15 mouse cellular contexts compared by ENCODE assay signal in genomic region chr4:108320627-108321380, GRCm38 (mm10). TPM values are rescaled to one million over a fixed set of nuclear protein-coding genes. Genes with fewer than 3 reads are reported as not detected.
DNase-seq lines count a peak whose midpoint lies in the region; ATAC-seq and TF ChIP-seq lines count a peak whose summit lies in the region.
"Had no signal": no experiment of that assay in that cellular context is flagged by ENCODE, and none has a peak within 500 bp of the region (broad histone marks: within the 10 kb centered on the region; RNA-seq: fewer than 3 reads in every experiment).

No protein-coding gene starts in this region.

- no peaks in the 10 kb centered on the region for H3K9me3 ChIP-seq in embryonic facial prominence, embryonic 12.5 days
- H3K9me3 ChIP-seq in embryonic facial prominence, embryonic 10.5 days: no peaks in the 10 kb centered on the region
- H3K9me3 ChIP-seq in midbrain, postnatal 0 days (ENCODE audit: low read length): no peaks in the 10 kb centered on the region
- H3K9me3 ChIP-seq in midbrain, embryonic 13.5 days: no peaks in the 10 kb centered on the region
- H3K9me3 ChIP-seq: forebrain, embryonic 10.5 days; heart, embryonic 13.5 days had no signal

- no peak overlapping the region for H3K4me3 ChIP-seq in embryonic facial prominence, embryonic 12.5 days
- H3K4me3 ChIP-seq in embryonic facial prominence, embryonic 10.5 days: no peak overlapping the region
- no peak overlapping the region for H3K4me3 ChIP-seq in midbrain, postnatal 0 days (ENCODE audit: low read depth, low read length)
- no peak overlapping the region for H3K4me3 ChIP-seq in midbrain, embryonic 13.5 days (replicated peaks)
- H3K4me3 ChIP-seq: forebrain, embryonic 10.5 days; heart, embryonic 13.5 days; left cerebral cortex, adult 2 months had no signal

- DNase-seq in embryonic facial prominence, embryonic 10.5 days (ENCODE audit: low spot score): no peak
- DNase-seq in midbrain, postnatal 0 days (ENCODE audit: low spot score): peak; percentile 37
- peak; percentile 39 for DNase-seq in kidney, adult 9 months
- peak; percentile 86 for DNase-seq in splenic B cell, adult 2 months (ENCODE audit: low read depth, low spot score)
- DNase-seq in layer of hippocampus, adult 8-10 months (ENCODE audit: low spot score in 2 of 2): no peak
- no peak for DNase-seq in layer of hippocampus, postnatal 14 days (ENCODE audit: low spot score in 2 of 2)
- DNase-seq: cerebellum, adult 2 months; embryo, embryonic 11 days; gastrocnemius, postnatal 10 days had no signal

- no peaks in the 10 kb centered on the region for H3K36me3 ChIP-seq in embryonic facial prominence, embryonic 12.5 days
- H3K36me3 ChIP-seq in embryonic facial prominence, embryonic 10.5 days (replicated peaks): no peaks in the 10 kb centered on the region
- no peaks in the 10 kb centered on the region for H3K36me3 ChIP-seq in midbrain, postnatal 0 days (ENCODE audit: insufficient read depth, low read length)
- H3K36me3 ChIP-seq in midbrain, embryonic 13.5 days: no peaks in the 10 kb centered on the region
- H3K36me3 ChIP-seq in splenic B cell, adult 2 months (ENCODE audit: control insufficient read depth, insufficient read depth, low read length, poor library complexity, severe bottlenecking): no peaks in the 10 kb centered on the region
- H3K36me3 ChIP-seq: forebrain, embryonic 10.5 days; heart, embryonic 13.5 days had no signal

- H3K4me2 ChIP-seq in embryonic facial prominence, embryonic 12.5 days (replicated peaks): no peak overlapping the region
- no peak overlapping the region for H3K4me2 ChIP-seq in midbrain, postnatal 0 days (ENCODE audit: low read depth, low read length, poor library complexity, severe bottlenecking)
- no peak overlapping the region for H3K4me2 ChIP-seq in midbrain, embryonic 13.5 days (replicated peaks)
- H3K4me2 ChIP-seq: heart, embryonic 13.5 days; liver, embryonic 11.5 days had no signal

- H3K9ac ChIP-seq in embryonic facial prominence, embryonic 12.5 days: no peak overlapping the region
- H3K9ac ChIP-seq in midbrain, postnatal 0 days (replicated peaks; ENCODE audit: low read length, poor library complexity, severe bottlenecking): no peak overlapping the region
- H3K9ac ChIP-seq in midbrain, embryonic 13.5 days (replicated peaks): no peak overlapping the region
- H3K9ac ChIP-seq: heart, embryonic 13.5 days had no signal

- no peaks in the 10 kb centered on the region for H3K27me3 ChIP-seq in embryonic facial prominence, embryonic 12.5 days
- H3K27me3 ChIP-seq in embryonic facial prominence, embryonic 10.5 days (replicated peaks; ENCODE audit: low read depth, poor library complexity, severe bottlenecking): no peaks in the 10 kb centered on the region
- no peaks in the 10 kb centered on the region for H3K27me3 ChIP-seq in midbrain, postnatal 0 days (ENCODE audit: insufficient read depth, low read length)
- no peaks in the 10 kb centered on the region for H3K27me3 ChIP-seq in midbrain, embryonic 13.5 days
- H3K27me3 ChIP-seq in splenic B cell, adult 2 months (ENCODE audit: control insufficient read depth, insufficient read depth, low read length, poor library complexity, severe bottlenecking): no peaks in the 10 kb centered on the region
- H3K27me3 ChIP-seq: heart, embryonic 13.5 days had no signal

- H3K27ac ChIP-seq in embryonic facial prominence, embryonic 12.5 days: no peak overlapping the region
- no peak overlapping the region for H3K27ac ChIP-seq in embryonic facial prominence, embryonic 10.5 days (replicated peaks)
- H3K27ac ChIP-seq in midbrain, postnatal 0 days (ENCODE audit: low read depth, low read length): no peak overlapping the region
- no peak overlapping the region for H3K27ac ChIP-seq in midbrain, embryonic 13.5 days
- H3K27ac ChIP-seq: forebrain, embryonic 10.5 days; heart, embryonic 13.5 days; left cerebral cortex, adult 2 months had no signal

- 0 out of 2 replicates have a peak, but pooled peaks have one; percentile 35 for ATAC-seq in embryonic facial prominence, embryonic 12.5 days (ENCODE audit: insufficient number of reproducible peaks, insufficient read depth, low FRiP score, low TSS enrichment)
- ATAC-seq in midbrain, postnatal 0 days (ENCODE audit: low FRiP score): no peak
- no peak for ATAC-seq in midbrain, embryonic 13.5 days

- no peaks in the 10 kb centered on the region; the same call in 1 of the 2 replicates for H3K4me1 ChIP-seq in embryonic facial prominence, embryonic 12.5 days
- no peaks in the 10 kb centered on the region for H3K4me1 ChIP-seq in embryonic facial prominence, embryonic 10.5 days
- H3K4me1 ChIP-seq in midbrain, postnatal 0 days (ENCODE audit: insufficient read depth, low read length): no peaks in the 10 kb centered on the region
- H3K4me1 ChIP-seq in midbrain, embryonic 13.5 days (replicated peaks): no peaks in the 10 kb centered on the region
- H3K4me1 ChIP-seq: forebrain, embryonic 10.5 days had no signal

- TF ChIP-seq CTCF in midbrain, postnatal 0 days (IDR thresholded peaks at IDR 0.05): no peak

- 79% methylated on average over 7 of the region's 7 CpGs for WGBS in embryonic facial prominence, embryonic 12.5 days
- WGBS in embryonic facial prominence, embryonic 10.5 days: 81% methylated on average over 7 of the region's 7 CpGs
- WGBS in midbrain, postnatal 0 days: 72% methylated on average over 7 of the region's 7 CpGs
- 80% methylated on average over 7 of the region's 7 CpGs for WGBS in midbrain, embryonic 13.5 days

RNA-seq across cellular contexts. Expression of gene Coa7, which starts 7.1 kb away (rescaled TPM):
- polyA plus RNA-seq in embryonic facial prominence, embryonic 12.5 days (2016; fragmentation: Nextera tagmentation; extraction: Ambion mirVana): 55.6 and 58.0 TPM in 2 replicates
- 70.4 and 78.9 TPM in 2 replicates for polyA plus RNA-seq in embryonic facial prominence, embryonic 10.5 days (2016; fragmentation: Nextera tagmentation; extraction: Ambion mirVana)
- total RNA-seq in midbrain, postnatal 0 days (2014; rRNA removed): 16.8 and 59.5 TPM in 2 replicates
- polyA plus RNA-seq in midbrain, postnatal 0 days (2015; fragmentation: Nextera tagmentation; extraction: Ambion mirVana): 59.6 and 63.2 TPM in 2 replicates
- 49.5 and 50.5 TPM in 2 replicates for polyA plus RNA-seq in midbrain, embryonic 13.5 days (2015; fragmentation: Nextera tagmentation; extraction: Ambion mirVana)
- 10 to 100 TPM; 20.9 to 29.8 (median 24.8) TPM for total RNA-seq in layer of hippocampus, adult 8-10 months (2022)
- 10 to 100 TPM; 29.7 to 33.4 TPM for total RNA-seq in layer of hippocampus, postnatal 14 days (2021)

RNA-seq across cellular contexts. Expression of gene Zyg11b, which starts 19.9 kb away (rescaled TPM):
- polyA plus RNA-seq in embryonic facial prominence, embryonic 12.5 days (2016; fragmentation: Nextera tagmentation; extraction: Ambion mirVana): 18.4 and 20.5 TPM in 2 replicates
- 14.7 and 15.4 TPM in 2 replicates for polyA plus RNA-seq in embryonic facial prominence, embryonic 10.5 days (2016; fragmentation: Nextera tagmentation; extraction: Ambion mirVana)
- total RNA-seq in midbrain, postnatal 0 days (2014; rRNA removed): 131 and 162 TPM in 2 replicates
- 22.3 and 26.0 TPM in 2 replicates for polyA plus RNA-seq in midbrain, postnatal 0 days (2015; fragmentation: Nextera tagmentation; extraction: Ambion mirVana)
- 30.3 and 30.9 TPM in 2 replicates for polyA plus RNA-seq in midbrain, embryonic 13.5 days (2015; fragmentation: Nextera tagmentation; extraction: Ambion mirVana)
- 100 to 1,000 TPM in 2 of 4 experiments, 10 to 100 TPM in 2; 93.5 to 109 (median 99.6) TPM for total RNA-seq in layer of hippocampus, adult 8-10 months (2022)
- total RNA-seq in layer of hippocampus, postnatal 14 days (2021): 100 to 1,000 TPM; 119 to 124 TPM

Comparison
In these comparisons a context has a peak if more than half of its experiments do, and no peak if none do; other contexts are left out.
1. DNase-seq: peak in midbrain, postnatal 0 days (single experiment), kidney, adult 9 months (single experiment) and splenic B cell, adult 2 months (single experiment); none in embryonic facial prominence, embryonic 10.5 days (single experiment), layer of hippocampus, adult 8-10 months (0 of 2) and layer of hippocampus, postnatal 14 days (0 of 2).